Mouse (Mus musculus): Measurements from ENCODE around the gene Gpatch4. TPM values are rescaled to one million over a fixed set of nuclear protein-coding genes. Genes with fewer than 3 reads are reported as not detected.

Gene Gpatch4
- total and polyA plus RNA-seq, 2 experiments, result 4.2 to 4.3 TPM

- no peaks in the 10 kb centered on the region for H3K4me1 ChIP-seq (ENCODE audit: control insufficient read depth, insufficient read depth, low read length)
- TF ChIP-seq CTCF (IDR thresholded peaks at IDR 0.05; ENCODE audit: low read depth, low read length) (no peak), POLR2A (IDR thresholded peaks at IDR 0.05; ENCODE audit: extremely low read depth, insufficient read depth, low read length) (no peak)
- H3K27me3 ChIP-seq (ENCODE audit: control insufficient read depth, insufficient read depth, low read length), result peaks cover 3% of the 10 kb centered on the region; the same call in 1 of the 2 replicates
- no peak overlapping the region for H3K9ac ChIP-seq (ENCODE audit: low read depth, low read length)
- no peak overlapping the region for H3K4me3 ChIP-seq (ENCODE audit: insufficient read depth, low read depth, low read length)
- no peaks in the 10 kb centered on the region for H3K36me3 ChIP-seq (ENCODE audit: control insufficient read depth, insufficient read depth, low read length)
- no peak overlapping the region for H3K27ac ChIP-seq (replicated peaks; ENCODE audit: insufficient read depth, low read depth, low read length)
- no peaks in the 10 kb centered on the region for H3K79me2 ChIP-seq (ENCODE audit: control insufficient read depth, insufficient read depth, low read length)
- DNase-seq (ENCODE audit: extremely low read depth, low read depth, low spot score), result peak; percentile 71
- 13% methylated on average over 19 of the region's 19 CpGs for WGBS
Observed at GRCm38 (mm10) chr3:88030608-88031395, 12.1 kb upstream of the Gpatch4 start.

GRCm38 (mm10) chr3:88033506-88033905, 9.4 kb upstream of the Gpatch4 start:
- H3K9ac ChIP-seq (ENCODE audit: low read depth, low read length), result no peak overlapping the region
- H3K79me2 ChIP-seq (ENCODE audit: control insufficient read depth, insufficient read depth, low read length), result no peaks in the 10 kb centered on the region
- TF ChIP-seq POLR2A (IDR thresholded peaks at IDR 0.05; ENCODE audit: extremely low read depth, insufficient read depth, low read length) (no peak), CTCF (IDR thresholded peaks at IDR 0.05; ENCODE audit: low read depth, low read length) (no peak)
- H3K27me3 ChIP-seq (ENCODE audit: control insufficient read depth, insufficient read depth, low read length), result peaks cover 3% of the 10 kb centered on the region; the same call in 1 of the 2 replicates
- no peak overlapping the region for H3K4me3 ChIP-seq (ENCODE audit: insufficient read depth, low read depth, low read length)
- WGBS, result 48% methylated on average over 5 of the region's 5 CpGs
- no peaks in the 10 kb centered on the region for H3K36me3 ChIP-seq (ENCODE audit: control insufficient read depth, insufficient read depth, low read length)
- H3K4me1 ChIP-seq (ENCODE audit: control insufficient read depth, insufficient read depth, low read length), result no peaks in the 10 kb centered on the region
- H3K27ac ChIP-seq (replicated peaks; ENCODE audit: insufficient read depth, low read depth, low read length), result no peak overlapping the region
- no peak for DNase-seq (ENCODE audit: extremely low read depth, low read depth, low spot score)

GRCm38 (mm10) chr3:88035561-88036293, 7.2 kb upstream of the Gpatch4 start:
- Histone ChIP-seq H3K4me3 (ENCODE audit: insufficient read depth, low read depth, low read length) (no peak overlapping the region), H3K79me2 (ENCODE audit: control insufficient read depth, insufficient read depth, low read length) (no peaks in the 10 kb centered on the region), H3K36me3 (ENCODE audit: control insufficient read depth, insufficient read depth, low read length) (no peaks in the 10 kb centered on the region), H3K4me1 (ENCODE audit: control insufficient read depth, insufficient read depth, low read length) (no peaks in the 10 kb centered on the region), H3K9ac (ENCODE audit: low read depth, low read length) (no peak overlapping the region), H3K27ac (replicated peaks; ENCODE audit: insufficient read depth, low read depth, low read length) (no peak overlapping the region), H3K27me3 (ENCODE audit: control insufficient read depth, insufficient read depth, low read length) (peaks cover 3% of the 10 kb centered on the region; the same call in 1 of the 2 replicates)
- 60% methylated on average over 1 of the region's 1 CpGs for WGBS
- DNase-seq (ENCODE audit: extremely low read depth, low read depth, low spot score), result no peak
- TF ChIP-seq POLR2A (IDR thresholded peaks at IDR 0.05; ENCODE audit: extremely low read depth, insufficient read depth, low read length), result no peak
- no peak for TF ChIP-seq CTCF (IDR thresholded peaks at IDR 0.05; ENCODE audit: low read depth, low read length)

GRCm38 (mm10) chr3:88049532-88049931, 6.6 kb downstream of the Gpatch4 start:
- WGBS, result 48% methylated on average over 3 of the region's 3 CpGs
- Histone ChIP-seq H3K27me3 (ENCODE audit: control insufficient read depth, insufficient read depth, low read length) (no peaks in the 10 kb centered on the region), H3K4me3 (ENCODE audit: insufficient read depth, low read depth, low read length) (no peak overlapping the region), H3K4me1 (ENCODE audit: control insufficient read depth, insufficient read depth, low read length) (no peaks in the 10 kb centered on the region), H3K36me3 (ENCODE audit: control insufficient read depth, insufficient read depth, low read length) (no peaks in the 10 kb centered on the region), H3K27ac (replicated peaks; ENCODE audit: insufficient read depth, low read depth, low read length) (no peak overlapping the region), H3K9ac (ENCODE audit: low read depth, low read length) (no peak overlapping the region), H3K79me2 (ENCODE audit: control insufficient read depth, insufficient read depth, low read length) (no peaks in the 10 kb centered on the region)
- no peak for DNase-seq (ENCODE audit: extremely low read depth, low read depth, low spot score)
- TF ChIP-seq CTCF (IDR thresholded peaks at IDR 0.05; ENCODE audit: low read depth, low read length) (no peak), POLR2A (IDR thresholded peaks at IDR 0.05; ENCODE audit: extremely low read depth, insufficient read depth, low read length) (no peak)

- no peak for TF ChIP-seq POLR2A (IDR thresholded peaks at IDR 0.05; ENCODE audit: extremely low read depth, insufficient read depth, low read length)
- TF ChIP-seq CTCF (IDR thresholded peaks at IDR 0.05; ENCODE audit: low read depth, low read length), result no peak
- 92% methylated on average over 6 of the region's 6 CpGs for WGBS
- no peaks in the 10 kb centered on the region for H3K27me3 ChIP-seq (ENCODE audit: control insufficient read depth, insufficient read depth, low read length)
- no peak overlapping the region for H3K9ac ChIP-seq (ENCODE audit: low read depth, low read length)
- H3K4me1 ChIP-seq (ENCODE audit: control insufficient read depth, insufficient read depth, low read length), result peaks cover 3% of the 10 kb centered on the region
- H3K36me3 ChIP-seq (ENCODE audit: control insufficient read depth, insufficient read depth, low read length), result 0 out of 2 replicates have a peak, but pooled peaks cover 2% of the 10 kb centered on the region
- H3K27ac ChIP-seq (replicated peaks; ENCODE audit: insufficient read depth, low read depth, low read length), result no peak overlapping the region
- H3K4me3 ChIP-seq (ENCODE audit: insufficient read depth, low read depth, low read length), result no peak overlapping the region
- H3K79me2 ChIP-seq (ENCODE audit: control insufficient read depth, insufficient read depth, low read length), result no peaks in the 10 kb centered on the region
- no peak for DNase-seq (ENCODE audit: extremely low read depth, low read depth, low spot score)
Observed at GRCm38 (mm10) chr3:88057030-88057429, 14.1 kb downstream of the Gpatch4 start.
